Mouse (Mus musculus) embryonic fibroblast, embryonic 13.5 days (primary cell): Measurements from ENCODE around the gene Zfhx3.

ENCODE experiments used
- CTCF ChIP-seq: IDR thresholded peaks from 2 replicates; pipeline ENCODE4 v1.5.1; 2011; ENCODE audit warnings: mild to moderate bottlenecking, control low read depth, low read length, moderate library complexity, borderline replicate concordance; ENCODE audit not compliant: insufficient read depth
- POLR2A ChIP-seq: IDR thresholded peaks from 2 replicates; pipeline ENCODE4 v1.6.1; 2011; ENCODE audit warnings: low read depth, mild to moderate bottlenecking, control low read depth, low read length, moderate library complexity

GRCm38 (mm10) chr8:108031159-108031558, 88.7 kb downstream of the Zfhx3 start:
- TF ChIP-seq POLR2A, result no peak
- TF ChIP-seq CTCF, result no peak
